Mouse (Mus musculus): ENCODE measurements at regions not wholly inside any gene's neighbourhood (a gene's known extent, or its start where the extent isn't known, plus 50 kb on each side); places are given as distances from the start of the nearest gene placed in this dataset.
"Not testable (repeated sequence)": the region's sequence is repeated elsewhere in the genome, so short reads cannot be mapped to it uniquely, and the experiment has no call there.

DNA sequence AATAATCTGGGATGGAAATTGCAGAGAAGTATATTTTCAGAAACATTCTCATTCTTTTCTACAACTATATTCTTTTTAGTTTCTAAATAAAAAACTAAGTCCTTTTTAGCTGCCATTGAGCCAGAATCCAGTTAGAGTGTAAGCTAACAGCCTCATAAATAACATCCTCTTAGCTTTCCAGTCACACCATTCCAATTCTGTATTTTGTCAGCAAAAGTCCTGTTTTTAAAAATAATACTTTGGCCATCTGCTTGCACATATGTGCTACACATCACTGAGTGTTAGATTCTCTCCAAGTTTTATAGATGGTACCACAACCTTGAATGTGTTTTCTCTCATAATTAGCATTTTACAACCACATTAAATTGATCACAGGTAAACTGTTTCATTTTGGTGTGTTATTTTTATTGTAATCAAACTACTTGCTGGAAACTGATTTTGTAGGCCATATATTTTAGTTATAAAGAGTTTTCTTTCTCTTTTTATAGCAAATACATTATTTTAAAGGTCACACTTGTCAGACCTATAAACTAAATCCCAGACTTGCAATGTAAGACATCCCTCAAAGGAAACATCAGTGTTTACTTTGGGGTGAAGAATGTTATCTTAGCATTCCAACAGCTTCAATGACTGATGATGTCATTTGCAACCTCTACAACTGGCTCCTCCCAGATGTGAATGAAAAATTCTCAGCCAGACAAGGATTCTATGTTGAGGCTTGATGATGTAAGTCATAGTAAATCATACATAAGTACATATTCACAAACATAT, 1878.9 kb upstream of the Flrt2 start:
- peak; percentile 4 to 8 for DNase-seq (ENCODE audit: low spot score in 2 of 2)

- no peak for DNase-seq (ENCODE audit: low spot score in 2 of 2)
Measured at GRCm38 (mm10) chr12:93850944-93851520, 1841.0 kb upstream of the Flrt2 start.

- DNase-seq (ENCODE audit: low spot score in 2 of 2), result no peak
Measured at GRCm38 (mm10) chr12:93851660-93852059, 1840.4 kb upstream of the Flrt2 start.

- DNase-seq (ENCODE audit: low spot score in 2 of 2), result no peak
Measured at GRCm38 (mm10) chr12:93885946-93886345, 1806.1 kb upstream of the Flrt2 start.

DNA sequence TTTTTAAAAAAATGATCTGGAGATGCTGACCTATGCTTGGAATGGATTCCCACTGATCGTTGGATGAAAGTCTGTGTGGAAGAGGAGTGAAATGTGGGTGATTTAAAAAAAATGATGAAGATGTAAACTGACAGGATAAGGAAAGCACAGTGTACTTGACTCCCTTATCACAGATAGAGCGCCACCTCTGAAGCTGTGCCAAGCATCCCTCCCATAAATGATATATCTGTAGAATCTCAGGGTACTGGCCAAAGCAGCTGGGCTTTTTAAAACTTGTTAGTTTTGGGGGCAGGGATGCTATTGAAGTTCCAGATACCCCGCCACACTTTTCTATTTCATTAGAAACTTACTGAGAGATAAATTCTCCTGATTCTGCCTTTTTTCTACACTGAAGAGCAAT, 1801.9 kb upstream of the Flrt2 start:
- DNase-seq (ENCODE audit: low spot score in 2 of 2), result no peak

- not testable (repeated sequence) for DNase-seq (ENCODE audit: low spot score in 2 of 2)
Measured at GRCm38 (mm10) chr12:93928541-93929238, 1763.3 kb upstream of the Flrt2 start.

GRCm38 (mm10) chr12:93929239-93929563, 1762.8 kb upstream of the Flrt2 start:
- DNase-seq (ENCODE audit: low spot score in 2 of 2), result not testable (repeated sequence)

DNA sequence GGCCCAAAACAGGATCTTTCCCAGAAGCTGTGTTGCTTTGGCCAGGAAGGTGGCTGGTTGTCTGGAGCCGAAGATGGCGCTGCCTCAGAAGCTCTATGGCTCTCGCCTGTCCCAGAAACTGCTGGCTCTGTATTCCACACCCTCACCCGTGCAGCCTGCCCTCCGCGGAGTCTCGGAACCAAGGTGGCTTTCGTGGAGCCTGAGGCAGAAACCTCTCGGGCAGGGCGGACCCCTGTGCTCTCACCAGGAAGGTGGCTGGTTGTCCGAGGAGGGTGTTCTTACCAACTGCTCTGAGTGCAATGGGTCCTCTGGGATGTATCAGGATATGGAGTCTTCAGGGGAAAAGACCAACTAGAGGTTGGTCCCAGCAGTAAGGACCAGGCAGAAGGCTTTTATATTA, 1761.8 kb upstream of the Flrt2 start:
- not testable (repeated sequence) for DNase-seq (ENCODE audit: low spot score in 2 of 2)

- no peak for DNase-seq (ENCODE audit: low spot score in 2 of 2)
Measured at GRCm38 (mm10) chr12:93960869-93961268, 1731.2 kb upstream of the Flrt2 start.

DNA sequence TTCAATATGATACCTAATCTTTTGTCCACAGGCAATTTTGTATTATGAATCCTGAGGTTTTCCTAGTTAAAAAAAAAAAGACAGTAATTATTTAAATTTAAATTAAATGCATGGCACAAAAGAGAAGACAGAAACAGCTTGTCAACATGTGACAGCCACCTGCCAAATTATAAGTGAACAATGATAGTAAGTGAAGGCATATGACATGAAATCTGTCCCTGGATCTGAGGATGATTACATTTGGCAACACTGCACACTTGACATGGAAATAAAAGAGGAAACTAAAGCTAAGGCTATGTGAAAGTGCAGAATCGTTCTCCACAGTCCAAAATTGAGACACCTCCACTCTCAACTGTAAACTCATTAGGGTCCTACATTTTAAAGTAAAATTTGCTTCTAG, 1710.7 kb upstream of the Flrt2 start:
- DNase-seq (ENCODE audit: low spot score in 2 of 2), result no peak

DNA sequence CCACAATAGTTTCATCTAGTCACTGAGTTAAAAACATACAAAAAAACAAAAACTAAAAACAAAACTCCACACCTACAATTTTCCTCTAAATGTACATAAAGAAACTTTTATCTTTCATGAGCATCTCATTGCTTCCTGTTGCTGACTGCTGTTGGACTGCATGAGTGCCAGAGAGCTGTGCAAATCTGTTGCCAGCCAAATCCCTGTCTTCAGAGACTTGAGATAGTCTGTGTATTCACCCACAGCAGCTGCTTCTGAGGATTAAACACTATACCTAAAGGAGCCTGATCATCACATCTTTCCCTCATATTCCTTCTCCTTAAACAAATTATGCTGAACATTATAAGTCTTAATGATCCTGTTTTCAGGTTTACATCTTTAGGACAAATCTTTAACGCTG, 1700.5 kb upstream of the Flrt2 start:
- no peak for DNase-seq (ENCODE audit: low spot score in 2 of 2)

- DNase-seq (ENCODE audit: low spot score in 2 of 2), result peak; percentile 7 to 8
Measured at GRCm38 (mm10) chr12:93993875-93994274, 1698.2 kb upstream of the Flrt2 start.

DNA sequence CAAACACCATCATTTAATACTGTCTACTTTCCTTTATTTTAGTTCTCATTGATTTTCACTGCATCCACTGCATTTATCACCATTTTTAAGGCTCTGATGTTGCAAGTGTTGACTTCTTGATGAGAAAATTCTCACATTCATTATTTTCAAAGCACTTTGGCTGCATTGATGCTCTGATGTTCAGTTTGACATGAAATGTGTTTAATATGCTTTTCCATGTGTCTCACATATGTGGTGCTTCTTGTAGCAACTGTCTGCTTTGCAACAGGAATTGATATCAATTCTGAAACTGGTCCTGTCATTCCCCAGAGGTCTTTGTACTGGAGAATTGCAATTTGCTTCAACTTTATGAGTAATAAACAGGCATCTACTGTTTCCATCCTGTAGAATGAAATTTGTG, 1676.1 kb upstream of the Flrt2 start:
- no peak for DNase-seq (ENCODE audit: low spot score in 2 of 2)

- no peak for DNase-seq (ENCODE audit: low spot score in 2 of 2)
Measured at GRCm38 (mm10) chr12:94031364-94031763, 1660.7 kb upstream of the Flrt2 start.

- no peak for DNase-seq (ENCODE audit: low spot score in 2 of 2)
Measured at GRCm38 (mm10) chr12:94047972-94048371, 1644.1 kb upstream of the Flrt2 start.

- DNase-seq (ENCODE audit: low spot score in 2 of 2), result peak in 1 of 2 experiments; percentile 2
Measured at GRCm38 (mm10) chr12:94057767-94058166, 1634.3 kb upstream of the Flrt2 start.

DNA sequence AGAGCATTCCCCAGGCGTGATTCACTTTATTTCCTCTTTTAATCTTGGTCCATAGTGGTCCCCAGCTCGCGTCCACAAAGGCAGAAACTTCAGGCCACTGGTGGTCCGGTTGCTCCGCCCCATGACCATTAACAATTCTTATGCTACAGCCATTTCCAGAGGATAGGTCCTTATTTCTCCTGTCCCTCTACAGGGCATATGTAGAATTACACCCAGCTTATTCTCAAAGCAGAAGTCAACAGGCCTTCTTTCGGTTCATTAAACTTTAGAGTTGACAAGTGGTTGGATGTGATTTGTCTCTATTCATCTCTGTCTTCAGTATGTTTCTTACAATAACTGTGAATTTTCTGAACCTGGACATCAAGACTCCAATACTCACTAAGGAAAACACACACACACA, 1632.4 kb upstream of the Flrt2 start:
- DNase-seq (ENCODE audit: low spot score in 2 of 2), result no peak

GRCm38 (mm10) chr12:94060336-94060735, 1631.7 kb upstream of the Flrt2 start:
- DNase-seq (ENCODE audit: low spot score in 2 of 2), result no peak

DNA sequence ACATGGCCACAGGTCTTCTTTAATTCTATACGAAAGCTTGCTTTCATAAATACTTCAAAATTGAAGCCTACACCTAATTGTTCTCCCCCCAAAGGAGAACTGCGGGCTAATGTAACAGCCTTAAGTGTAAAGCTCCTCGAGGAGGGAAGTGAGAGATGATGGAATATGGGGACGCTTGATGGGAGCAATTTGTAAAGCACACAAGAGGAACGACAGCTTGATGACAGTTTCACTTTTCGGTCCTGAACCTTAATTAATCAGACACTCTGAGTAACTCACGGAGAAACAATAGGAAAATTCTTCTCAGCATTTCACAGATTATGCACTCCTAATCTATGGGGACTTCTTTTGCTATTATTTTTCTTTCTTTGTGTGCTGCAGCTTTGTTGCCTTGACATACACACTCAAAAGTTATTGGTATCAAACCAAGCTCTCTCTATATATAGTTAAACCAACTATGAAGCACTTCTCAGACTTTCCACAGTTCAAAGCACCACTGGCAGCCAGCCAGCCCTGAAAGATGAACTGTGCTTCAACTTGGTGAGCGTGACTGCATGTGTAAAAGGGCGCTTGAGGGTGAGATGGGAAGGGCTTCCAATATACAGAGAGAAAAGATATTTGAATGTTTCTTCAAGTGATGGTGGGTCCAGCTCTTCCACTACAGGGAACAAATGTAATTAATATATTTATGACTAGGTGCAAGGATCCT, 1625.4 kb upstream of the Flrt2 start:
- no peak for DNase-seq (ENCODE audit: low spot score in 2 of 2)

DNA sequence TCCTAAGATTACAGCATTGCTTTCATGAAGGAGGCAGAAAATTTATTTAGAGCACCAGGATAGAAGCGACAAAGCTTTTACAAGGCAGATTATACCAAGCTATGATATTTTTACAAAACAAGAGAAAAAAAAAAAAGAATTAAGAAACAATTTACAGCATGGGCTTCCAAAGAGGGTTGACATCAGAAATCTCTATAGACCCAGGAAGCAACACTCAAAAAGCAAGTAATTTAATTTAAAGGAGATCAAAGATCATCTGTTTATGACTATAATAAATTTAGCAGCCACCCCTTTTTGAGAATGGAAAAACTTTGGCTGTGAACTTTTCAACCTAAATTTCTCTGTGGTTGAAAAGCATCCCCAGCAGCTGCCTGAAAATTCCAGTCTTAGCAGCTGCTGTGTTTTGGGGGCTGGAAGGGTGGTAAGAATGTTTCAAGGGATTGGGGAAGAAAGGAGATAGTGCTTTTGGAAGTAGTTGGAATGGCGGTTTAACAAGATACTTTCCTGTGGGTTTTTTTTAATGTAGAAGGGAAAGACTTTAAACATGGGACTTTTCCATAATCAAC, 1621.0 kb upstream of the Flrt2 start:
- no peak for DNase-seq (ENCODE audit: low spot score in 2 of 2)

GRCm38 (mm10) chr12:94105582-94106162, 1586.4 kb upstream of the Flrt2 start:
- no peak for DNase-seq (ENCODE audit: low spot score in 2 of 2)

GRCm38 (mm10) chr12:94150143-94150542, 1541.9 kb upstream of the Flrt2 start:
- no peak for DNase-seq (ENCODE audit: low spot score in 2 of 2)
